Mouse (Mus musculus) c-Kit-positive CD71-negative TER-119-negative erythroid progenitor cells, embryonic 14.5 days (primary cell): ENCODE measurements at regions not wholly inside any gene's neighbourhood (a gene's known extent, or its start where the extent isn't known, plus 50 kb on each side); places are given as distances from the start of the nearest gene placed in this dataset.

Source experiments
- DNase-seq: peaks from one replicate; pipeline ENCODE4 v3.0.0-alpha.2; 2013; ENCODE audit warnings: low read depth

GRCm38 (mm10) chr10:9295269-9295668 is 379.7 kb downstream of the Samd5 start:
- DNase-seq, result no peak

GRCm38 (mm10) chr10:9294620-9295019 is 380.4 kb downstream of the Samd5 start:
- no peak for DNase-seq

DNA sequence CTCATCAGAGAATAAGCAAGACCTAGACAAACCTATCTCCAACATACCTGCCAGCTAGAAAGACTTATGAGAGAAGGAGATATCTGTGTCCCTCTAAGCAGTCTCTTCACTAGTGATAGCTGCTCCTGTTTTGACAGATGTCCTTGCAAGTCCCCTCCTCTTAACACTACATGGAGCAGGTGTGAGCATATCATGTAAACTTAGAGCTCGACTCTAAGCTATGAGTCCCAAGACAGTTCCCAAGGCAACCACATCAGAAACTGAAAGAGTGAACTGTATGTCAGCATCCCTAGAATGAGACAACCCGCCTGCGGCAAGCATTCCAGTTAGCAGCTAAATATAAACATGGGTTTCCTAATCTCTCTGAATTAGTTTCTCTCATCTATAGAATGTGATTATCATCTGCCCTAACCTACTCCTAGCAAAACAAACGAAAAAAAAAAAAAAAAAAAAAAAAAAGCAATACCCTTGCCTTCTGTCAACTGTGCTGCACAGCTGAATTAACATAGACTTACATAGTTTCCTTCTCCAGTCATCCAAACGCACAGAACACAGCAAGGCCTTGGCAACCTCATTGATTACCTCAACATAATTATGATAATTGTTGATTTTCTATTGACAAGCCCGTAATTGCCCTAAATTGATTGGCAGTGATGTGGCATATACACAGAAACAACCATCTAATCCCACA is 383.4 kb downstream of the Samd5 start:
- no peak for DNase-seq

GRCm38 (mm10) chr10:9272940-9273339 is 387.1 kb upstream of the Sash1 start:
- no peak for DNase-seq

DNA sequence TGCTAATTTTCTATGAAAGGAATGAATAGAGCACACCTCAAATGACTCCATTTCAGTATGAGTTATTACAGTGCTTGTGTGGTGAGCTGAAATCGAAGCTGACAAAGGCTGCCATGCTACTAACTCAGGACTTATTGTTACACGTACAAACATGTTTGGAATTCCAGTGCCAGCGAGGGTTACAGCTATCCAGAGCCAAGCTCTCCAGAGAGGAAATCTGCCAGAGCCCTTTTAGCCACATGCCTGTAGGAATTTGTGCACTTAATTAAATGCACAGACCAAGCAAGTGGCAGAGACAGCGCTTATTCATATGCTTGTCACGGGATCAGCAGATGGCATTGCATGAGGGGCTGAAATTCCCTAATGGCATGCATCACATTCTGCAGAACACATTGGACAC is 386.4 kb upstream of the Sash1 start:
- no peak for DNase-seq

GRCm38 (mm10) chr10:9265528-9265927 is 379.7 kb upstream of the Sash1 start:
- no peak for DNase-seq

DNA sequence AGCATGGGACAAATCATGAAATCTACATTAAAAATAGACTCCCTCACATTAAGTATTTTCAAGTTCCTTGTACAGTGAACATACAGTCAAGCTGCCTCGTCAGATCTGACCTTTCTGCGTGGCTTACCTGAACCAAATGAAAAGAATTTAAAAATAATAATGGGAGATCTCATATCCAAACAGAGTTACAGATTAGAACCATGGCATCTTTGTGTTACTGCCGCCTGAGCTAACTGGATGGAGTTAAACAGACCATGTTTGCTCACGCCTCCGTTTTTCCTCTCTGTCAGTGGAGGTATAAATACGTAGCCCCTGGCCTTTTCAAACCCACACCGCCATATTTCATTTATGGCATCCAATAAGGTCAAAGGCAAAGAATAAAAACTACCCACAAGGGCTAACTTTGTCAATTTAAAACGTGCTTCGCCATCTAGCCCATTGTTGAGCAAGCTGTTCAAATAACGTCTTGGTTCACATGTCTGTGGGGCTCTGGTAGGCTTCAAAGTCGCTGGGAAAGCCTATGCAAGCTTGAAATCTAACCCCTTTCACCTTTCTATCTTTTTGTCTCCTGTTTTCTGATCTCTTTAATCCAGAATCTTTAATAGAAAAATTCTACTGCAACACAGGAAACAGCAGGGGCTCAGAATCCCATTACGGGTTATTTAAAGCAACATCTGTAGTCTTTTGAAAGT is 378.6 kb upstream of the Sash1 start:
- DNase-seq, result no peak

DNA sequence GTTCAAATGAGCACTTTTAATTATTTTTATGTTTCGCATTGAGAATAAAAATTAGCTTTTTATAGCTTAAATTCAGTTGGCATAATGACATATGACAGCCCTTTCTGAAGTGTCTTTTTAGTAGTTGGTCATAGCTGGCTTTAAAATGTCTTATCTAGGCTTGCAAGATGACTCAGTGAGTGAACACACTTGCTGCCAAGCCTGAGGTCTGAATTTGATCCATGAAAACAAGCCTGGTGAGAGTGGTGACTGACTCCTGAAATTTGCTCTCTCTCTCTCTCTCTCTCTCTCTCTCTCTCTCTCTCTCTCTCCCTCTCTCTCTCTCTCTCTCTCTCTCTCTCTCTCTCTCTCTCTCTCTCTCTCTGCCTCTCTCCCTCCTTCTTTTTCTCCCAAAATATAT is 372.8 kb upstream of the Sash1 start:
- DNase-seq, result no peak

DNA sequence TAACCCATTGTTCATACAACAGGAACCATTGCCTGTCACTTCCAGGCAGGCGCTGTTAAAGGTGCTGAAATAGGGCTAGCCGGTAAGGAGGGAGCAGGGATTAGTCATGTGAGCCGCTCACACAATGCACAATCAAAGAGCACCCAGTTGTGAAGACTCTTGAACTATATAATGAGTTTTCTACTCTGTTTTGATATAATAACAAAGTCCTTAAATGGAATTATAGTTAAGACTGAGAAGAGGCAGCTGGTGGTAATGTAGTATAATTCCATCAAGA is 367.0 kb upstream of the Sash1 start:
- DNase-seq, result no peak

DNA sequence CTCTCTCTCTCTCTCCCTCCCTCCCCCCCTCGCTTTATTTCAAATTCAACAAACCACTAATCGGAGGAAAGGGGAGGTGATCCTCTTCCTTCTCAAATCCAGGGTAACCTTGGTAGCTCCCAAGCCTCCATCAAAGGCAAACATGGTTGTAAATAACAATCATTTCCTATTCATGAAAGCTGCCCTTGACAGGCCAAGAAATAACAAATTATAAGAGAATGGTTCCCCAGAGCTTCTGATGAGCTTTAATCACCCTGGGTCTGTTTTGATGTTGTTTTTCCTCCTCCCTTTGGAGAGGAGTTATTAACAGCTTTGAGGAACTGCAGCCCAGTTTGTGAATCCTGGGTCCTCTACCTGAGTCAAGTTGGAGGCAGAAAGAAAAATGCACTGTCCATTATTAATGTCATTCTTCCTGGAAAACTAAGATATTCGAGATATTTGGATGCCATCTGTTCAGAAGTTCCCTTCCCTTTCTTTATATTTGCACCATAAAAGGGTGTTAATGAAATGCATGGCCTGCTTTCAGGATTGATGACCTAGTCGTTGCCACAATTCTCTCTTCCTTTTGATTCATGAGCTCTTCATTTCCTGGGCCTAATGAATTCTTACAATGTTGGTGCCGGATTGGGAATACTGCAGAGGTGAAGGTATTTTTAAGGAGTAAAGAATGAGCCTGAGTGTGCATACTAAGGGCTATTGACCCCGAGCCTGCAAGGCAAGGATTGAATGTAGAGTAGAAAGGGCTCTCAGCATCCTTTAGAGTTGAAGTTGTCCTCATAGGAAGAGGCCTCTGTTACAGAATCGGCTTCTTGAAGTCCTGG is 366.5 kb upstream of the Sash1 start:
- no peak for DNase-seq

GRCm38 (mm10) chr10:9243281-9243618 is 357.4 kb upstream of the Sash1 start:
- DNase-seq, result no peak

GRCm38 (mm10) chr10:9242596-9243280 is 356.9 kb upstream of the Sash1 start:
- DNase-seq, result no peak

GRCm38 (mm10) chr10:9239956-9240355 is 354.1 kb upstream of the Sash1 start:
- no peak for DNase-seq

- DNase-seq, result no peak
Measured at GRCm38 (mm10) chr10:9231751-9232150, 345.9 kb upstream of the Sash1 start.

DNA sequence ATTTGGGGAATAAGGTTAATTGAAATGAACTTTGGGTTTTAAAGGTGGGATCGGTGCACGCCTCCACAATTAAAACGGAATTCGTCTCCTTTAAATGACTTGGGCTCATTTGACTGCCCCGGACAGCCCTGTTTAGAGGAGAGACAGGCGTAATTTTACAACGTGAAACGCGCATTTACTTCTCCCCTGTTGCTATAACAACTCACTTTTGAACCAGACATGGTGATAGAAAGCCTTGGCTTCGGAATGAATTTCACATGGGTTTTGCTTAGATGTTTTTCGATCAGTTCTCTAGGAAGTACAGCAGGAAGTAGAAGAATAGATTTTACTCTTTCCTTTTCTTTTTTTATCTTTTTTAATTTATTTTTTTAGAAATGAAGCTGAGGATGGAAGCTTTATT is 343.2 kb upstream of the Sash1 start:
- DNase-seq, result no peak

GRCm38 (mm10) chr10:9227361-9227760 is 341.5 kb upstream of the Sash1 start:
- no peak for DNase-seq

DNA sequence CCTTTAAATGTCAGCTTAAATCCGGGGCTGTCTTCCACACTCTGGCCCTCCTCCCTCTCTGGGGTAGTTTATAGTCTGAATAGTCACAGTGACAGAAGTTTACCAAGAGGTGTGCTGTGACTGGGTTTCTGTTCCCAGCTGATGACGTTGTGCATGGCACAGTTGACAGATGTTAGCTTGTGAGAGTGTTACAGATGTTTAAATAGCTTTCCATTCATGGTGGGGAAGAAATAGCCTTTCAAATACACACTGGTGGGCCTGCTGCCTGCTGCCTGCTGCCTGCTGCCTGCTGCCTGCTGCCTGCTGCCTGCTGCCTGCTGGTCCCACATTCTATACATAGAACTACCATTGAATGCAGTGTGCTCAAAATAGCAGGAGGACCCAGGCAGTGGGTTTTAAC is 324.8 kb upstream of the Sash1 start:
- no peak for DNase-seq

GRCm38 (mm10) chr10:9204096-9204495 is 318.2 kb upstream of the Sash1 start:
- no peak for DNase-seq

- no peak for DNase-seq
Measured at GRCm38 (mm10) chr10:9203323-9203722, 317.5 kb upstream of the Sash1 start.

GRCm38 (mm10) chr10:9202922-9203321 is 317.1 kb upstream of the Sash1 start:
- no peak for DNase-seq

- no peak for DNase-seq
Measured at GRCm38 (mm10) chr10:9174997-9175396, 289.1 kb upstream of the Sash1 start.

DNA sequence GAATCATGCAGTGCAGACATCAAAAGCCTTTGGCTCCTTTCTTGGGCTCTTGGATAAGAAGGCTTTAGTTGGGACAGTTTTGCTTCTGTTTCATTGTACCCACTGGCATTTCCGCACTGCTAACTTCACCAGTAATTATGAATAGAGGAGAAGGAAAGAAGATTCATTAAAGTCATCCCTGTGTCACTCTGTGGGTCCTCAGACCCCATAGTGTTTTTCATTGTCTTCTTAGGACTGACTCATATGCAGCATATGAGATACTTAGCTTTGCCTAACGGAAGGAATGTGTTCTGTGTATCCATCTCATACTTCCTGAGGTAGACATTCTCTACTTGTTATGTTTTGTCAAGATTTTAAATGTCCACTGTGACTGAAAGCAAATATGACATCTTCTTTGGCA is 287.6 kb upstream of the Sash1 start:
- no peak for DNase-seq

DNA sequence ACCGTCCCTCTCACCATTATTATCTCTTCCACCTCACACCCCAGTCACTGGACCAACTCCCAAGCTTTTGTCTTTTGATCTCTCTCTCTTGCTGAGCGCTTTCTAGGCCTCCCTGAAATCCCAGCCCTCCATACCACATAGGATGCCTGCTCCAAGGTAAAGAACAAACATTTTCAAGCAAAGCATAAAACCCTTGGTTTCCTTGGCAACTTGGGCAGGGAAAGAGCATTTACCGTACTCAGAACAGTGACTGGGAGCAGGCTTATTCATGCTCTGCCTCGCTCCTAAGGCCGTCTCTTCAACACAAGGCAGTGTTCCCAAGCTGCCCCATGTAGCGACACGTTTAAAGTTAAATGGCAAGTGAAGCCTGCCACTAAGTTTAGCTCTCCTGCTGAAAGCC is 282.9 kb upstream of the Sash1 start:
- DNase-seq, result no peak
